Mouse (Mus musculus) embryonic facial prominence, embryonic 11.5 days (tissue): ENCODE measurements around the gene Tst. TPM values are rescaled to one million over a fixed set of nuclear protein-coding genes. Genes with fewer than 3 reads are reported as not detected.

ENCODE experiments used
- ATAC-seq: fragments of 200-750 bp; cut with Nextera tagmentation; replicated peaks from 2 replicates; pipeline ENCODE4 v1.8.0; 2017; ENCODE audit warnings: low read depth; ENCODE audit not compliant: insufficient number of reproducible peaks, low FRiP score, low TSS enrichment
- DNase-seq: peaks from one replicate; pipeline ENCODE4 v3.0.0-alpha.2; 2015; ENCODE audit warnings: low spot score
- H3K27ac ChIP-seq: fragments of 300-500 bp; sonication (generic); replicated peaks from 2 replicates; pipeline ENCODE4 v1.5.1; 2014; ENCODE audit warnings: mild to moderate bottlenecking, low read depth, low read length, control low read depth
- H3K27me3 ChIP-seq: fragments of 300-500 bp; sonication (generic); 2 replicates; pipeline ENCODE4 v1.6.1; 2014; ENCODE audit warnings: mild to moderate bottlenecking, low read length, moderate library complexity, mixed read lengths; ENCODE audit not compliant: control insufficient read depth, insufficient read depth
- H3K36me3 ChIP-seq: fragments of 300-500 bp; sonication (generic); replicated peaks from 2 replicates; pipeline ENCODE4 v1.6.1; 2014; ENCODE audit warnings: low read depth, mild to moderate bottlenecking, low read length, moderate library complexity, mixed read lengths; ENCODE audit not compliant: control insufficient read depth, insufficient read depth
- H3K4me1 ChIP-seq: fragments of 300-500 bp; sonication (generic); 2 replicates; pipeline ENCODE4 v1.6.1; 2014; ENCODE audit warnings: low read length, mixed read lengths; ENCODE audit not compliant: control insufficient read depth, insufficient read depth
- H3K4me2 ChIP-seq: fragments of 300-500 bp; sonication (generic); 2 replicates; pipeline ENCODE4 v1.6.1; 2014; ENCODE audit warnings: low read depth, mild to moderate bottlenecking, control low read depth, low read length, moderate library complexity
- H3K4me3 ChIP-seq: fragments of 300-500 bp; sonication (generic); 2 replicates; pipeline ENCODE4 v1.5.1; 2014; ENCODE audit warnings: low read depth, low read length, control low read depth
- H3K9ac ChIP-seq: fragments of 300-500 bp; sonication (generic); replicated peaks from 2 replicates; pipeline ENCODE4 v1.6.1; 2014; ENCODE audit warnings: mild to moderate bottlenecking, control low read depth, low read length
- H3K9me3 ChIP-seq: fragments of 300-500 bp; sonication (generic); replicated peaks from 2 replicates; pipeline ENCODE4 v1.6.1; 2016; ENCODE audit warnings: mild to moderate bottlenecking, low read length, inconsistent platforms, mixed read lengths; ENCODE audit not compliant: control insufficient read depth
- WGBS: fragments of 180-500 bp; shearing (Covaris S2); extraction: QIAGEN DNeasy Blood & Tissue Kit; methylation state at CpG from one replicate; pipeline ENCODE4 v1.1.7; 2014; 5-methylcytosine and 5-hydroxymethylcytosine counted together
- polyA plus RNA-seq: library from polyadenylated mRNA; unstranded; fragments of >200 nt; fragmentation: Nextera tagmentation; extraction: Ambion mirVana; gene quantifications from 2 replicates; pipeline ENCODE4 v1.2.1, GENCODE M21; 2014

The Tst gene
- polyA plus RNA-seq, result 9.7 and 10.1 TPM in 2 replicates

GRCm38 (mm10) chr15:78405517-78406211, at the start of gene Tst:
Gene Tst, minus strand, starts transcription at chr15:78405907.
- Histone ChIP-seq H3K4me1 (peaks cover 3% of the 10 kb centered on the region; the same call in 1 of the 2 replicates), H3K9ac (peak within 1 kb of the TSS; percentile 66), H3K4me3 (peak within 1 kb of the TSS; percentile 60), H3K27me3 (peaks cover 13% of the 10 kb centered on the region), H3K36me3 (no peaks in the 10 kb centered on the region), H3K9me3 (no peaks in the 10 kb centered on the region), H3K27ac (peak within 1 kb of the TSS; percentile 85), H3K4me2 (peak within 1 kb of the TSS; percentile 87)
- ATAC-seq, result peak; percentile 60
- WGBS, result 2% methylated on average over 33 of the region's 34 CpGs
- peak; percentile 85 for DNase-seq

GRCm38 (mm10) chr15:78455168-78455567, 49.5 kb upstream of the Tst start:
- Histone ChIP-seq H3K27me3 (no peaks in the 10 kb centered on the region), H3K9ac (no peak overlapping the region), H3K36me3 (no peaks in the 10 kb centered on the region), H3K4me2 (no peak overlapping the region), H3K4me1 (no peaks in the 10 kb centered on the region), H3K4me3 (no peak overlapping the region), H3K9me3 (no peaks in the 10 kb centered on the region), H3K27ac (no peak overlapping the region)
- DNase-seq, result no peak
- 79% methylated on average over 4 of the region's 4 CpGs for WGBS
- no peak for ATAC-seq

- Histone ChIP-seq H3K9ac (no peak overlapping the region), H3K36me3 (no peaks in the 10 kb centered on the region), H3K4me3 (no peak overlapping the region), H3K27ac (no peak overlapping the region), H3K27me3 (no peaks in the 10 kb centered on the region), H3K9me3 (no peaks in the 10 kb centered on the region), H3K4me2 (no peak overlapping the region), H3K4me1 (no peaks in the 10 kb centered on the region)
- no peak for ATAC-seq
- DNase-seq, result no peak
- WGBS, result 87% methylated on average over 3 of the region's 3 CpGs
Observed at GRCm38 (mm10) chr15:78452929-78453328, 47.2 kb upstream of the Tst start.

GRCm38 (mm10) chr15:78451201-78451600, 45.5 kb upstream of the Tst start:
- Histone ChIP-seq H3K4me2 (no peak overlapping the region), H3K9me3 (no peaks in the 10 kb centered on the region), H3K27ac (no peak overlapping the region), H3K36me3 (no peaks in the 10 kb centered on the region), H3K4me3 (no peak overlapping the region), H3K27me3 (no peaks in the 10 kb centered on the region), H3K4me1 (no peaks in the 10 kb centered on the region; the same call in 1 of the 2 replicates), H3K9ac (no peak overlapping the region)
- DNase-seq (no peak), ATAC-seq (no peak)
- WGBS, result 97% methylated on average over 2 of the region's 2 CpGs

GRCm38 (mm10) chr15:78450419-78450768, 44.7 kb upstream of the Tst start:
- no peak overlapping the region for H3K9ac ChIP-seq
- H3K4me3 ChIP-seq, result no peak overlapping the region
- ATAC-seq (no peak), DNase-seq (no peak)
- no peak overlapping the region for H3K4me2 ChIP-seq
- H3K9me3 ChIP-seq, result no peaks in the 10 kb centered on the region
- no peaks in the 10 kb centered on the region for H3K27me3 ChIP-seq
- WGBS, result 87% methylated on average over 6 of the region's 6 CpGs
- H3K4me1 ChIP-seq, result no peaks in the 10 kb centered on the region; the same call in 1 of the 2 replicates
- H3K27ac ChIP-seq, result no peak overlapping the region
- no peaks in the 10 kb centered on the region for H3K36me3 ChIP-seq

- ATAC-seq (no peak), DNase-seq (peak; percentile 53)
- Histone ChIP-seq H3K9ac (0 out of 2 replicates have a peak overlapping the region, but pooled peaks have one; percentile 9), H3K9me3 (no peaks in the 10 kb centered on the region), H3K4me3 (no peak overlapping the region), H3K36me3 (no peaks in the 10 kb centered on the region), H3K27me3 (no peaks in the 10 kb centered on the region), H3K4me1 (no peaks in the 10 kb centered on the region; the same call in 1 of the 2 replicates), H3K27ac (no peak overlapping the region), H3K4me2 (no peak overlapping the region)
- 39% methylated on average over 7 of the region's 7 CpGs for WGBS
Observed at GRCm38 (mm10) chr15:78449694-78450418, 44.1 kb upstream of the Tst start.

- no peaks in the 10 kb centered on the region; the same call in 1 of the 2 replicates for H3K4me1 ChIP-seq
- no peaks in the 10 kb centered on the region for H3K36me3 ChIP-seq
- no peak overlapping the region for H3K4me2 ChIP-seq
- H3K27me3 ChIP-seq, result no peaks in the 10 kb centered on the region
- 57% methylated on average over 6 of the region's 6 CpGs for WGBS
- no peak overlapping the region for H3K9ac ChIP-seq
- H3K4me3 ChIP-seq, result no peak overlapping the region
- H3K27ac ChIP-seq, result no peak overlapping the region
- H3K9me3 ChIP-seq, result no peaks in the 10 kb centered on the region
- no peak for ATAC-seq
- DNase-seq, result no peak
Observed at GRCm38 (mm10) chr15:78449131-78449530, 43.4 kb upstream of the Tst start.
